Mouse (Mus musculus) Patski (cell line): ENCODE measurements around the gene P4ha2. TPM values are rescaled to one million over a fixed set of nuclear protein-coding genes. Genes with fewer than 3 reads are reported as not detected.

Experiments
- ATAC-seq: fragments of 100-300 bp; one replicate; pipeline ENCODE4 v1.8.0; 2021
- CTCF ChIA-PET: fragments of 350-600 bp; sonication (Branson Sonifier 250); formaldehyde crosslinking; loops from one replicate; lab custom pipeline; 2022; ENCODE audit warnings: inconsistent platforms; lab: Charles Lee
- POLR2A ChIA-PET: fragments of 350-600 bp; sonication (Branson Sonifier 250); formaldehyde crosslinking; loops from one replicate; lab custom pipeline; 2022; ENCODE audit warnings: antibody characterized with exemption, inconsistent platforms; lab: Charles Lee
- DNase-seq: peaks from one replicate; pipeline ENCODE4 v3.0.0-alpha.2; 2011; ENCODE audit warnings: low read depth, low spot score
- H3K27me3 ChIP-seq: fragments of 371-371 bp; one replicate; pipeline ENCODE4 v1.5.1; 2021
- CTCF ChIP-seq: fragments of 100-300 bp; IDR thresholded peaks from one replicate; pipeline ENCODE4 v1.5.1; 2021
- in situ Hi-C: fragments of 300-500 bp; cut with MboI; formaldehyde crosslinking; loops from 3 replicates; pipeline ENCODE4 v1.11.1; 2018; ENCODE audit warnings: low pct_unique_long_range_greater_than_20kb, mixed read lengths
- polyA plus RNA-seq: library from polyadenylated mRNA; unstranded; gene quantifications from one replicate; pipeline ENCODE4 v1.2.3, GENCODE M21; 2021

The P4ha2 gene
- polyA plus RNA-seq, 1 experiment from 2014 or later: 66.8 TPM

DNA sequence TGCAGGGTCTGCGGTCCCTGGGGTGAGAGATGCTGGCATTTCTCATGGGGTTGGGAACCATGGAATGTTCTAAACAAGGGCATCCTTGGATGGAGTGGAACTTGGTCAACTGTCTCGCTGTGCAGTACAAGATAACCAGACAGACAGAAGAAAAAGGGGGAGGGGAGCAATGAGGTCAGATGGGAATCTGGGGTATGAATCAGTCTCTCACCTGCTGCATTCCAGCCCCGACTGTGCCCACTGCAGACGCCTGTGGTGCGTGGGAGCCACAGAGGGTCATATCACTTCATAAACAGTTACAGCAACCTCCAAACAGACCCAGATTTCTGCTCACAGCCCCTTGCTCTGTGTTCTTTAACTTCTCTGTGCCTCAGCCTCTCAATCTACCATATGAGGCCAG, 33.5 kb upstream of the P4ha2 start:
- no peak for TF ChIP-seq CTCF
- in situ Hi-C loops: loop anchor here (10.0 kb wide), 1 partner anchor 302 kb away; no protein-coding TSS in a partner anchor
- no peaks in the 10 kb centered on the region for H3K27me3 ChIP-seq
- ATAC-seq: no peak
- POLR2A ChIA-PET: no interaction called here
- no peak for DNase-seq
- CTCF ChIA-PET: no interaction called here

DNA sequence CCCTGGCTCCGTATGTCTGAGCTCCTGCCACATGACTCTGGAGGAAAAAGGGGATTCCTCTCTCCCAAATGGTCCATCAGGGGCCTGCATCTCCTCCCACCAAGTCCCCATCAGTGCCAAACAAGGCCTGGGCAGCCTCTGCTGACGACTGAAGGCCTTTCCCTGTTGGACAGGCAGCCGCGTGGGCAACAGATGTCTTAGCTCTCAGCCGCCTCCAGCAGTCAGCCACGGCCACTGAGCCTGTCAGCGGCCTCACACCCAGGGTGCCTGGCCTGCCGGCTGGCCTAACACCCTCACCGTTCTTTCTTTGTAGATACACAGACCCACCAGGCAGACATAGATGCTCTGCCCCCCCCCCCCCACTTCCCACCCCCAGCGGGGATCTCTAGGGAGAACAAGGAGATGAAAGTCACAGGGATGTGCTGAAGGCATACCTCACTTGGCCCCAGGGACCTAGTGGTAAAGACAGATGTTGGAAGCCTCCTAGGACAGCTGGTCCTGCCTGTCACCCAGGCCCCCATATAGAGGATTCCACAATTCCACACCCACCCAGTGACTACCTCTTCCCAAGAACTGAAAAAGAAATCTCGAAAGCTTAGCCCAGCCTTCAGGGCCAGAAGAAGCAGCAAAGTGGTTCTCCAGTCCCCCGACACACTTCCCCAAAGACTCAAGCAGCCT, 32.4 kb upstream of the P4ha2 start:
- ChIA-PET CTCF (no interaction called here), POLR2A (no interaction called here)
- H3K27me3 ChIP-seq: no peaks in the 10 kb centered on the region
- ATAC-seq (no peak), DNase-seq (no peak)
- in situ Hi-C loops: loop anchor here (10.0 kb wide), 1 partner anchor 303 kb away; no protein-coding TSS in a partner anchor
- TF ChIP-seq CTCF: no peak

DNA sequence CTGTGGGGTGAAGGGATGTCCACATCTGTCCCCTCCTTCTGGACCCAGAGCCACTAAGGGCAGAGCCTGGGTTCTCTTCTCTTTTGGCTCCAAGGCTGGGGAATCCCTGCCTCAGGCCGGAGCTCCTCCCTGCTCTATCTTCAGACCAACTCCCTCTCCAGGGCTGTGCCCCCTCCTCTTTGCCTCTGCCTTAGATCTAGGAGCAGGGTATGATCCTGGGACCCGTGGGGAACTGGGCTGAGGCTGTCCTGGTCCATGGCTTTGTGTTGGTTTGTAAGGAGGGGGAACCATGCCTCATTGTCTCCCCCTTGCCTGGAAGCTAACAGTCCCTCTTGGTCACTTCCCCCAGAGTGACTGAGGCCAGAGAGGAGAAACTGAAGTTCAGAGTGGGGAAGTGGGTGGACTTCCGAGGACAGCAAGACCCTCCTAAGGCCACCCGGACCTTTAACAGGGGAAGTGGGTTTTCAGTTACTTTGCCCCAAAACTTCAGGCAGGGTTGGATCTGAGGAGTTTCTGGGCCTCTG, 31.8 kb upstream of the P4ha2 start:
- no peak for TF ChIP-seq CTCF
- CTCF ChIA-PET: no interaction called here

DNA sequence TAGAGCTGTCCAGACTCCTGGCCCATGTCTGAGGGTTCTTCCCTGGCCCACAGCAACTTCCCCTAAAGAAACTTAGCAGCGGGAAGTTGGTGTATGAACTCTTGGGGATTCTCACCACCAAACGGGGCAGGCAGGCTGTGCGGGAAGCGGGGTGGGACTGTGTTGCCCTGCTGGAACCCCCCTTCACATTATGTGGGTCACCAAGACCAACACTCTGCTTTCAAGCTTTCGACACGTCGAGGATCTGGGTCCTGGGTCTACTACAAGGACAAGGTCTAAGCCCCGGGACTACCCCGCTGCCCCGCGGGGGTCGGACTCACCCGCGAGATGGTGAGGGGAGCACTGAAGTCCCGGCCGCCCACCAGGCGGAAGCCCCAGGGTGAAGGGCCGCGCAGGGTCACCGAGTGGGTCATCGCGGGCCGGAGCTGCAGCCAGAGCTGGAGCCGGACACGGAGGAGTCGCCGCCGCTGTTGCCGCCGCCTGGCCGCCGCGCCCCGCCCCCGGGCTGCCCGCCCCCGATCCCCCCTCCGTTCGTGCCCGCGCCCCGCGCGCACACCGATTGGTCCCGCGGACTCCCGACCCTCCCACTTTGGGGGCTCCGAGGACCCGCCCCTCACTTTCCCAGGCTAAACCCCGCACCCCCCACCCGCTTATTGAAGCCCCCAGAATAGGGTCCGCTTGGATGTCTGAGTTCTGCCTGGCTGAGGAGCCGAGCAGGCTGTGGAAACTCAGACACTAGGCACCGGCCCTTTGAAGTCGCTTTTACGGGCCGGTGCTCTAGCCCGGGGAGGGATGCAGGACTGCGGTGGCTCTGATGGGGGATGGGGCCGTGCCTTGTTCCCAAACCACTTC, 31.1 kb upstream of the P4ha2 start, which contains the start of gene Pdlim4:
TSS of gene Pdlim4 (minus strand) at position 495 of the 852 bp plus-strand sequence.
- POLR2A ChIA-PET: no interaction called here
- in situ Hi-C loops: loop anchor here (10.0 kb wide), 1 partner anchor 304 kb away; no protein-coding TSS in a partner anchor

More for the DNA sequence above, 31.8 kb upstream of the P4ha2 start:
- in situ Hi-C loops: loop anchor here (10.0 kb wide), 1 partner anchor 303 kb away; no protein-coding TSS in a partner anchor
- POLR2A ChIA-PET: no interaction called here
- H3K27me3 ChIP-seq: no peaks in the 10 kb centered on the region
- ATAC-seq: no peak
- no peak for DNase-seq

DNA sequence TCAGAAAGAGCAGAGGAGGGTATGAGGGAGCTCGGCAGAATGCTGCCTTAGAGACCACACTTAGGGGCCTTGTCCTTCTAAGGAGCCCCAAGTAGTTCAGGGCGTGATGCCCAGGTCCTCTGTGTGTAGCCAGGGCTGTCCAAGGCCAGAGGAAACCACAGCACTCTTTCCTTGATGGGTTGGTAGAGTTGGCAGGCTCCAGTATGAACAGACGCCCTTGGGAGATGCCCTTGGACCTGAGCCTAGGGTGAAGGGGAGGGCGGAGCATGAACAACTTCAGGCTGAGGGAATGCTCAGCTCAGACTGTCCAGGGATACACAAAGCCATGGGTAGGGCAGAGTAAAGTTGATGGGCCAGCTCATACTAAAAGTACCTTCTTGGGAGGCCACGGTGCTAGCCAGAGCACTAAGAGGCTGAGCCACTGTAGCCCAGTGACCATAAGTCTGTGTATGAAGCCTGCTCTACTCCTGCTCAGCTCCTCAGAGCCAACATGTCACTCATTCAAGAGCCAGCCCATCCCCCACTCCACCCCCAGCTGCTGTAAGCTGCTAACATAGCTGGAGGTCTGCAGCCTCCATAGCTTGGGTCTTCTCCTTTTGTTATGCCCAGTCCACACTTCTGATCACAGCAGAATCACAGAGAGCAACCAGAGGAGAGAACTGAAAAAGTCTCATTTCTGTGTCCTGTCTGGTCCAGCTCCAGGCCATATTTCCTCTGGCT, 28.0 kb upstream of the P4ha2 start:
- DNase-seq: no peak
- in situ Hi-C loops: no loop called here
- ChIA-PET POLR2A (no interaction called here), CTCF (interaction anchor here (1.2 kb wide), 1 partner anchor 9 kb away, joined by 4 read pairs; no protein-coding TSS in a partner anchor)
- H3K27me3 ChIP-seq: no peaks in the 10 kb centered on the region
- no peak for ATAC-seq
- no peak for TF ChIP-seq CTCF

More for the DNA sequence above, 31.1 kb upstream of the P4ha2 start, which contains the start of gene Pdlim4:
- ATAC-seq (no peak), DNase-seq (no peak)
- no peak for TF ChIP-seq CTCF
- CTCF ChIA-PET: no interaction called here
- no peaks in the 10 kb centered on the region for H3K27me3 ChIP-seq

DNA sequence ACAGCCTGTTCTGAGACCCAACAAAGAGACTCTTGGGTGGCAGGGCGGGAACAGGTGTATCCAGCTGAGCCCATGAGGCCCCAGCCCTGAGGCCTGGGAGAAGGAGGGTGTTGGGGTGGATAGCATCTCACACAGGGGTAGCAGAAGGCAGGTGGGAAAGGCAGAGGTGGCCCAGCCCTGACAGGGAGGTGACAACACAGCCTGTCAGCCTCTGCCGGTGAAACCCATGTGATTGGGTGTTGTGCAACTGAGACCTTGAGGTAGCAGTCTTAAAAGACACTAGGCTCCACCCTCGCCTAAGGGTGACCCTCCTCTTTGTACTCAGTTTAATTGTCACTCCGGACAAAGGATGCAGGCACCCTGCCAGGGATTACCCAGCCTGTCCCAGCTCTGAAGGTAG, 26.6 kb upstream of the P4ha2 start:
- H3K27me3 ChIP-seq: no peaks in the 10 kb centered on the region
- no peak for TF ChIP-seq CTCF
- in situ Hi-C loops: no loop called here
- DNase-seq (no peak), ATAC-seq (no peak)
- CTCF ChIA-PET: no interaction called here
- POLR2A ChIA-PET: no interaction called here

DNA sequence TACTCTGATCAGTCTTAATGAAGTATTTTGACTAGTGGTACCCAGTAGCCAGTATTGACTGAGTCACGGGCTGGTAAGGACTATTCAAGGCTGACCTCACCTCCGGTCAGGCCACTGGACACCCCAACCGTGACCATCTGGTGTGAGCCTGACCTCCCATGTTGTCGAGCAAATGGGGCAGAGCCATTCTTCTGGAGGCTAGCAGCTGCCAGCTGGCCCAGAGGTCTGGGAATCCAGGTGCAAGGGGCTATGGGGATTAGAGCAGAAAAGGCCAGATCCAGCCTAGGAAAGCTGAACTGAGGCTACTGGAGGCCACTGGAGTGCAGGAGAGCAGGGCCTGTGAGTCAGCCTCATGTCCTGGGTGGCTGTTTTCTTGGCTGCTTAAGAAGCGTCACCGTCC, 24.5 kb upstream of the P4ha2 start:
- no peaks in the 10 kb centered on the region for H3K27me3 ChIP-seq
- CTCF ChIA-PET: interaction anchor here (0.9 to 2.3 kb wide), 4 partner anchors 11 to 73 kb away, joined by 3 to 15 read pairs (median 8); no protein-coding TSS in a partner anchor
- in situ Hi-C loops: no loop called here
- ATAC-seq: peak; percentile 38
- POLR2A ChIA-PET: interaction anchor here (2.8 kb wide), 1 partner anchor 13 kb away, joined by 11 read pairs; no protein-coding TSS in a partner anchor
- peak; percentile 74 for DNase-seq
- no peak for TF ChIP-seq CTCF

DNA sequence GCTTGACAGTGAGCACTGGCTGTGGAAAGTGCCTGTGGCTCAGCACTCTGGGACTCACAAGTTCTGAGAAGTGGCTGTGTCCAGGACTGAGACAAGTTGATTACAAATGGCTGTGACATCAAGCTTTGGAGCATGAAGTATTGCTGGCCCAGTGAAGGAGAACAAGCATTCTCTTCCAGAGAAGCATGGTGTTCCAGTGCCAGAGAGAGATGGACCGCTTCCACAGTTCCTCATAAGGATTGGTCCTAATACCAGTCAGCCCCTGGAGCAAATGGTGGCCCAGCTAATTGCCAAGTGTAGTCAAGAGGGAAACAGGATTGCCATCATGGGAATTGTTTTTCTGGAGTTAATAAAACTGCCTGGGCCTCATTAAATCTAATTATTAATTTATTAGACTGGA, 23.8 kb upstream of the P4ha2 start:
- POLR2A ChIA-PET: interaction anchor here (2.8 kb wide), 1 partner anchor 14 kb away, joined by 11 read pairs; no protein-coding TSS in a partner anchor
- in situ Hi-C loops: no loop called here
- H3K27me3 ChIP-seq: no peaks in the 10 kb centered on the region
- TF ChIP-seq CTCF: no peak
- CTCF ChIA-PET: interaction anchor here (1.5 to 2.3 kb wide), 3 partner anchors 10 to 17 kb away, joined by 6 to 15 read pairs (median 9); no protein-coding TSS in a partner anchor
- no peak for ATAC-seq
- DNase-seq: no peak

DNA sequence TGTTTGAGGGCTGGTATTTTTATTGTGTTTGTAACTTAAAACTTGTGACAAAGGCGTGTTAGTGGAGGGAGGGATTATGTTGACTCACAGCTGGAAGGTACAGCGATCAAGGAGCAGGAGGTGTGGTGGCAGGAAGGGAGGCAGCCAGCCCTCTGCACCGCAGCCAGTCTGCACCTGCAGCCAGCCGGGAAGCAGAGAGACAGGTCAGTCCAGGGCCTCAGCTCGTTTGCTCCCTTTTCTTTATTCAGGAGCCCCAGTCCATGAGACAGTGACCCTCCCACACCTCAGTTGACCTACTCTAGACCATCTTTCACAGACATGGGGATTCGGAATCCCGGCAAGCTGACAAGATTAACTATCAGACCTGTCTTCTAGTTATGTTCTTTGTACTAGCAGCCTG, 19.5 kb upstream of the P4ha2 start:
- TF ChIP-seq CTCF: no peak
- in situ Hi-C loops: no loop called here
- POLR2A ChIA-PET: no interaction called here
- ATAC-seq (no peak), DNase-seq (no peak)
- no peaks in the 10 kb centered on the region for H3K27me3 ChIP-seq
- CTCF ChIA-PET: interaction anchor here (0.9 to 2.1 kb wide), 4 partner anchors 8 to 78 kb away, joined by 3 to 8 read pairs (median 4); no protein-coding TSS in a partner anchor

DNA sequence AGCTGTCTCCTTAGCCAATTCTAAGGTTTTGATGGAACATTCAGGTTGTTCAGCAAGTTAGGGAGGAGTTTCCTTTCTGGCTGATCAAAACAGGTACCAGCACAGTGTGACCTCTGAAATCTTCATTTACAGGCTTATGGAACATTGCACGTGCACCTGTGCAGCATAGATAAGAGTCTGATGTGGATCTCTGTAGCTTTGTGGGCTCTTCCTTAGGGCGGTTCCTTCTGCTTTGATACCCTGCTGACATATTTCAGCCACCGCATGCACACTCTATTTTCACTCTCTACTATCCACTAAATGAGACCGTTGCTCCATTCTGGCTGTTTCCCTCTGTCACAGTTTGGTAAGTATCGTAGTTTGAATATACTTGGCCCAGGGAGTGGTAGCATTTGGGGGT, 17.2 kb upstream of the P4ha2 start:
- DNase-seq: no peak
- ChIA-PET CTCF (no interaction called here), POLR2A (no interaction called here)
- H3K27me3 ChIP-seq: no peaks in the 10 kb centered on the region
- ATAC-seq: no peak
- in situ Hi-C loops: no loop called here
- TF ChIP-seq CTCF: no peak
